Mouse (Mus musculus): Measurements from ENCODE around the gene Pik3r1. TPM values are rescaled to one million over a fixed set of nuclear protein-coding genes. Genes with fewer than 3 reads are reported as not detected.

Pik3r1 gene
- polyA plus RNA-seq, 1 experiment from 2014 or later = 34.1 TPM

GRCm38 (mm10) chr13:101696827-101697226, 71.2 kb downstream of the Pik3r1 start:
- peaks cover 58% of the 10 kb centered on the region for H3K4me1 ChIP-seq (replicated peaks)
- no peaks in the 10 kb centered on the region for H3K9me3 ChIP-seq
- ATAC-seq = no peak
- WGBS = 75% methylated on average over 7 of the region's 7 CpGs
- H3K36me3 ChIP-seq = peaks cover 15% of the 10 kb centered on the region; the same call in 1 of the 2 replicates
- H3K27ac ChIP-seq = no peak overlapping the region
- H3K4me2 ChIP-seq (replicated peaks) = no peak overlapping the region
- no peaks in the 10 kb centered on the region for H3K27me3 ChIP-seq
- no peak overlapping the region for H3K4me3 ChIP-seq (replicated peaks)
- no peak overlapping the region for H3K9ac ChIP-seq (replicated peaks)

GRCm38 (mm10) chr13:101696316-101696715, 71.7 kb downstream of the Pik3r1 start:
- Histone ChIP-seq H3K27me3 (no peaks in the 10 kb centered on the region), H3K4me3 (replicated peaks) (no peak overlapping the region), H3K9ac (replicated peaks) (no peak overlapping the region), H3K4me2 (replicated peaks) (no peak overlapping the region), H3K27ac (no peak overlapping the region), H3K9me3 (no peaks in the 10 kb centered on the region), H3K36me3 (peaks cover 10% of the 10 kb centered on the region; the same call in 1 of the 2 replicates), H3K4me1 (replicated peaks) (peaks cover 63% of the 10 kb centered on the region)
- ATAC-seq = no peak
- 69% methylated on average over 3 of the region's 3 CpGs for WGBS

- H3K9ac ChIP-seq (replicated peaks) = no peak overlapping the region
- peaks cover 67% of the 10 kb centered on the region for H3K4me1 ChIP-seq (replicated peaks)
- H3K4me2 ChIP-seq (replicated peaks) = no peak overlapping the region
- no peaks in the 10 kb centered on the region for H3K27me3 ChIP-seq
- 0 out of 2 replicates have a peak, but pooled peaks cover 5% of the 10 kb centered on the region for H3K36me3 ChIP-seq
- H3K27ac ChIP-seq = no peak overlapping the region
- 8% methylated on average over 7 of the region's 7 CpGs for WGBS
- no peak overlapping the region for H3K4me3 ChIP-seq (replicated peaks)
- no peaks in the 10 kb centered on the region for H3K9me3 ChIP-seq
- no peak for ATAC-seq
Observed at GRCm38 (mm10) chr13:101695876-101696275, 72.1 kb downstream of the Pik3r1 start.

DNA sequence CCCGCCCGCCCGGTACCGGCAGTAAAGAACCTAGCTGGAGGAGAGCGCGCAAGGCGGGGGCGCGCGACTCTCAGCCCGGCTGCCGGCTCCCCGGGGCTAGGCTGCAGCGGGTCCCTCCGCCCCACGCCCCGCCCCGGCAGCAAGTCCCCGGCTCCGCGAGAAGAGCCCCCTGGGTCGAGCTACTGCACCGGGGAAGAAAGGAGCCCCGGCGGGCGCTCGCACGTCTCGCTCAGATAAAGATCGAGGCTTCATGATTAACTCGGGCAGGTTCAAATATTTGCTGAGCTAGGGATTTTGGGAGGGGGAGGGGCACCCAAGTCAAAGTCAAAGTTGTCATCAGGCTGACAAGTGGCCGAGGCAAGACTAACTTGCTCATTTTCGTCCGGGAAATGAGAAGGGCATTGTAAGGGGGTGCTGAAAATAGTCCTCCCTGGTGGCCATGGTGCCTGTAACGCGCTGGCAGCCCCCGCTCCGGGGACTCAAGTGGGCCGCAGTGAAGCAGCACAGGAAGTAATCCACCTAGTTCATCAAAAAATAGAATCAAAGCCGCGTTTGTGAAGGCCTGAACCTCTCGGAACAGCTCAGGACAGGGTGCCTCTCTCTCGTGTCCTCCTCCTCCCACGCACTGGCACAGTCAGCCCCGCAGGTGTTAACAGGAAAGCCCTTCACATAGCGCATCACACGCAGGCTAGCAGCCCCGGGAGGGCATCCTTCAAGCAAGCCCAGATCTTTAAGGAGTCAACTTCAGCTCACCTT, 73.3 kb downstream of the Pik3r1 start:
- WGBS = under 1% methylated on average over 48 of the region's 48 CpGs
- Histone ChIP-seq H3K4me3 (replicated peaks) (peak overlapping the region; percentile 57), H3K27ac (peak overlapping the region; percentile 45; the same call in 1 of the 2 replicates), H3K27me3 (no peaks in the 10 kb centered on the region), H3K36me3 (no peaks in the 10 kb centered on the region), H3K9ac (replicated peaks) (peak overlapping the region; percentile 78), H3K4me1 (replicated peaks) (peaks cover 62% of the 10 kb centered on the region), H3K9me3 (no peaks in the 10 kb centered on the region), H3K4me2 (replicated peaks) (peak overlapping the region; percentile 93)
- ATAC-seq = peak; percentile 51

- no peaks in the 10 kb centered on the region for H3K27me3 ChIP-seq
- ATAC-seq = peak; percentile 64
- peak overlapping the region; percentile 78 for H3K9ac ChIP-seq (replicated peaks)
- H3K4me2 ChIP-seq (replicated peaks) = peak overlapping the region; percentile 93
- peak overlapping the region; percentile 45 for H3K27ac ChIP-seq
- H3K4me1 ChIP-seq (replicated peaks) = peaks cover 56% of the 10 kb centered on the region
- WGBS = 1% methylated on average over 12 of the region's 12 CpGs
- H3K36me3 ChIP-seq = no peaks in the 10 kb centered on the region
- H3K4me3 ChIP-seq (replicated peaks) = peak overlapping the region; percentile 57
- H3K9me3 ChIP-seq = no peaks in the 10 kb centered on the region
Observed at GRCm38 (mm10) chr13:101693967-101694495, 74.0 kb downstream of the Pik3r1 start.

- Histone ChIP-seq H3K4me3 (replicated peaks) (peak overlapping the region; percentile 57), H3K9ac (replicated peaks) (peak overlapping the region; percentile 67), H3K27ac (peak overlapping the region; percentile 85), H3K4me1 (replicated peaks) (peaks cover 49% of the 10 kb centered on the region), H3K9me3 (no peaks in the 10 kb centered on the region), H3K36me3 (0 out of 2 replicates have a peak, but pooled peaks cover 2% of the 10 kb centered on the region), H3K27me3 (no peaks in the 10 kb centered on the region), H3K4me2 (replicated peaks) (peak overlapping the region; percentile 93)
- ATAC-seq = peak; percentile 34
- WGBS = 47% methylated on average over 7 of the region's 7 CpGs
Observed at GRCm38 (mm10) chr13:101692866-101693691, 74.9 kb downstream of the Pik3r1 start.

- Histone ChIP-seq H3K4me3 (replicated peaks) (peak overlapping the region; percentile 57), H3K9ac (replicated peaks) (peak overlapping the region; percentile 67), H3K4me1 (replicated peaks) (peaks cover 46% of the 10 kb centered on the region), H3K9me3 (no peaks in the 10 kb centered on the region), H3K4me2 (replicated peaks) (peak overlapping the region; percentile 93), H3K27me3 (no peaks in the 10 kb centered on the region), H3K36me3 (peaks cover 8% of the 10 kb centered on the region), H3K27ac (peak overlapping the region; percentile 85)
- ATAC-seq = peak; percentile 86
- 16% methylated on average over 17 of the region's 17 CpGs for WGBS
Observed at GRCm38 (mm10) chr13:101692239-101692784, 75.7 kb downstream of the Pik3r1 start.

DNA sequence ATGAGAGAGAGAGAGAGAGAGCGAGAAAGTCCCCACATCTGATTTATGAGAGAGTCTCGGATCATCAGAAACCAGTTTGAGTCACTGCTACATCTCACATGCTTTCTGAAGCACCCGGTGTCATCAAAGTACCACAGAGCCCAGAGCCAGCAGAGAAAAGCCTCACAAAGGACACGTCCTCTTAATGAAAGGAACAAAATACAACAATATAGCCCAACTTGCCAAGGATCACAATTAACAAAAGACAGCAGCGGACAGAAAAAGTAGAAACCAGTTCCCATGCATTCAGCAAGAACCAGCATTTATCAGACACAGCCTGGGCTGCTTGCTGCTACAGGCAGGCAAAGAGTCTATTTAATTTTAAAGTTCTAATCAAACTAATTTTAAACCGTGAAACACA, 76.3 kb downstream of the Pik3r1 start:
- Histone ChIP-seq H3K27ac (0 out of 2 replicates have a peak overlapping the region, but pooled peaks have one; percentile 15), H3K4me3 (replicated peaks) (peak overlapping the region; percentile 57), H3K4me2 (replicated peaks) (peak overlapping the region; percentile 93), H3K36me3 (peaks cover 15% of the 10 kb centered on the region), H3K4me1 (replicated peaks) (peaks cover 46% of the 10 kb centered on the region), H3K27me3 (no peaks in the 10 kb centered on the region), H3K9ac (replicated peaks) (peak overlapping the region; percentile 67; the same call in 1 of the 2 replicates), H3K9me3 (no peaks in the 10 kb centered on the region)
- WGBS = 17% methylated on average over 6 of the region's 6 CpGs
- no peak for ATAC-seq

DNA sequence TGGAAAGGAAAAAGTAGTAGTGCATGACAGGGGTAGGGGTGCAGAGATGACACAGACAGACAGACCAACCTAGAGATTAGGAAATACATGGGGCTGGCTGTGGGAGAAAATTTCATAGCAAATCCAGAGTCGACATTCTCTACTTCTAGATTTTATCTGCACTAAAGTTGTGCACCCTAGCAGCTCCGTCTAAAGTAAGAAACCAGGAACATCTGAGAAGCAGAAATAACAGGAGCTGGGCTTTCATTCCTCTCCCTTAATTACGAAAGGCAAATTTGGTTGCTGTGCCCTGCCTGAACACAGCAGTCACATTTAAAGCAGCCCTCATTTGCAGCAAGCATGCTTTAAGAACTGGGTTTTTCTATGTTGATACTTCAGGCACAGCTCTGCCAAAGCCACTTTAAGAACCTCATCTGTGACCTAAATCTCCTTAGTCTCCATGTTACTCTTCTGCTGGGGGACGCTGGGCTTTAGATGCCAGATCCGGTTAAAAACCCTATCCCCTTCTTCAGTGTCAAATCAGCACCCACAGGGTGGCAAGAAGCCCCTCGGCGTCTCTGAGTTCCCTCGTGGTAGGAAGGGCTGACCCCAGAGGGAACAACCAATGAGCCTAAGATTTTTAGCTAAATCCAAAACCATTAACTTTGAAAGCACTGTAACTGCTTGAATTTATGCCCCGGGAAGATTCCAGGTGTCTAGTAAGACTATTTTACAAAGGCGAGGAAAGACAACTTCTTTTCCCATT, 76.9 kb downstream of the Pik3r1 start:
- Histone ChIP-seq H3K27ac (peak overlapping the region; percentile 15; the same call in 1 of the 2 replicates), H3K4me2 (replicated peaks) (peak overlapping the region; percentile 93), H3K27me3 (no peaks in the 10 kb centered on the region), H3K9me3 (no peaks in the 10 kb centered on the region), H3K4me1 (replicated peaks) (peaks cover 46% of the 10 kb centered on the region), H3K4me3 (replicated peaks) (peak overlapping the region; percentile 57), H3K36me3 (peaks cover 21% of the 10 kb centered on the region), H3K9ac (replicated peaks) (peak overlapping the region; percentile 67)
- no peak for ATAC-seq
- 37% methylated on average over 10 of the region's 10 CpGs for WGBS

GRCm38 (mm10) chr13:101690167-101690566, 77.8 kb downstream of the Pik3r1 start:
- no peak overlapping the region for H3K9ac ChIP-seq (replicated peaks)
- H3K4me2 ChIP-seq (replicated peaks) = peak overlapping the region; percentile 14; the same call in 1 of the 2 replicates
- 84% methylated on average over 6 of the region's 6 CpGs for WGBS
- H3K36me3 ChIP-seq = peaks cover 30% of the 10 kb centered on the region
- no peaks in the 10 kb centered on the region for H3K9me3 ChIP-seq
- H3K4me1 ChIP-seq (replicated peaks) = peaks cover 43% of the 10 kb centered on the region
- H3K27me3 ChIP-seq = no peaks in the 10 kb centered on the region
- H3K27ac ChIP-seq = no peak overlapping the region
- no peak overlapping the region for H3K4me3 ChIP-seq (replicated peaks)
- no peak for ATAC-seq

DNA sequence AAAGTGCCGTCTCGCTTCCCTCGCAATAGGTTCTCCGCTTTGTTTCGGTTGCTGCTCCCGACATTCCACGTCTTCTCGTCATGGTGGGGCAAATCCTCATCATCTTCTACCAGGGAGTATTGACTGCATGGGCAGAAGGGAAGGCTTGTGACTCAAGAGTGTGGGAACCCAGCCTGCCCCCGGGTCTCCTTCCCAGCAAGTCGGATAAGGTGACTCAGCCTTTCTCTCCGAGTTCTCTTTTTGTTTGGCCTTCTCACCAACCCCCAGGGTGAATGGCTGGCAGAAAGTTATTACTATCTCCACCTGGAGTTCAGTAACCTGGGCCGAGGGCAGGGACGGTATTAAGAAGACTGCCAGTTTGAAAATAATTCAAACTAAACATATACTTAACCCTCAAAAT, 81.8 kb downstream of the Pik3r1 start:
- 91% methylated on average over 13 of the region's 13 CpGs for WGBS
- no peaks in the 10 kb centered on the region for H3K9me3 ChIP-seq
- no peaks in the 10 kb centered on the region for H3K27me3 ChIP-seq
- no peak overlapping the region for H3K27ac ChIP-seq
- H3K4me2 ChIP-seq (replicated peaks) = no peak overlapping the region
- no peak overlapping the region for H3K9ac ChIP-seq (replicated peaks)
- peaks cover 6% of the 10 kb centered on the region for H3K4me1 ChIP-seq (replicated peaks)
- peaks cover 56% of the 10 kb centered on the region for H3K36me3 ChIP-seq
- H3K4me3 ChIP-seq (replicated peaks) = no peak overlapping the region
- no peak for ATAC-seq
